Mouse (Mus musculus) midbrain, embryonic 13.5 days (tissue): ENCODE data around the gene Mfn2. TPM values are rescaled to one million over a fixed set of nuclear protein-coding genes. Genes with fewer than 3 reads are reported as not detected.

Source experiments
- ATAC-seq: fragments of 200-750 bp; cut with Nextera tagmentation; 2 replicates; pipeline ENCODE4 v1.8.0; 2017; ENCODE audit warnings: mild to moderate bottlenecking, moderate TSS enrichment, moderate library complexity
- H3K27ac ChIP-seq: fragments of 300-500 bp; sonication (generic); 2 replicates; pipeline ENCODE4 v1.5.1; 2015; ENCODE audit warnings: inconsistent platforms, mild to moderate bottlenecking, moderate library complexity
- H3K27me3 ChIP-seq: fragments of 300-500 bp; sonication (generic); 2 replicates; pipeline ENCODE4 v1.6.1; 2015; ENCODE audit warnings: mild to moderate bottlenecking, inconsistent platforms
- H3K36me3 ChIP-seq: fragments of 300-500 bp; sonication (generic); 2 replicates; pipeline ENCODE4 v1.6.1; 2015; ENCODE audit warnings: mild to moderate bottlenecking, inconsistent platforms
- H3K4me1 ChIP-seq: fragments of 300-500 bp; sonication (generic); replicated peaks from 2 replicates; pipeline ENCODE4 v1.6.1; 2015; ENCODE audit warnings: inconsistent platforms
- H3K4me2 ChIP-seq: fragments of 300-500 bp; sonication (generic); replicated peaks from 2 replicates; pipeline ENCODE4 v1.6.1; 2015; ENCODE audit warnings: moderate library complexity, mild to moderate bottlenecking, inconsistent platforms
- H3K4me3 ChIP-seq: fragments of 300-500 bp; sonication (generic); replicated peaks from 2 replicates; pipeline ENCODE4 v1.5.1; 2015; ENCODE audit warnings: mild to moderate bottlenecking, inconsistent platforms
- H3K9ac ChIP-seq: fragments of 300-500 bp; sonication (generic); replicated peaks from 2 replicates; pipeline ENCODE4 v1.6.1; 2015; ENCODE audit warnings: mild to moderate bottlenecking, inconsistent platforms
- H3K9me3 ChIP-seq: fragments of 300-500 bp; sonication (generic); 2 replicates; pipeline ENCODE4 v1.6.1; 2016; ENCODE audit warnings: mild to moderate bottlenecking, inconsistent platforms
- WGBS: fragments of 180-500 bp; shearing (Covaris S2); methylation state at CpG from one replicate; pipeline ENCODE4 v1.1.7; 2015; 5-methylcytosine and 5-hydroxymethylcytosine counted together
- polyA plus RNA-seq: library from polyadenylated mRNA; unstranded; fragments of >200 nt; fragmentation: Nextera tagmentation; extraction: Ambion mirVana; gene quantifications from 2 replicates; pipeline ENCODE4 v1.2.1, GENCODE M21; 2015

The Mfn2 gene
- polyA plus RNA-seq, 1 experiment from 2014 or later: 77.3 TPM

DNA sequence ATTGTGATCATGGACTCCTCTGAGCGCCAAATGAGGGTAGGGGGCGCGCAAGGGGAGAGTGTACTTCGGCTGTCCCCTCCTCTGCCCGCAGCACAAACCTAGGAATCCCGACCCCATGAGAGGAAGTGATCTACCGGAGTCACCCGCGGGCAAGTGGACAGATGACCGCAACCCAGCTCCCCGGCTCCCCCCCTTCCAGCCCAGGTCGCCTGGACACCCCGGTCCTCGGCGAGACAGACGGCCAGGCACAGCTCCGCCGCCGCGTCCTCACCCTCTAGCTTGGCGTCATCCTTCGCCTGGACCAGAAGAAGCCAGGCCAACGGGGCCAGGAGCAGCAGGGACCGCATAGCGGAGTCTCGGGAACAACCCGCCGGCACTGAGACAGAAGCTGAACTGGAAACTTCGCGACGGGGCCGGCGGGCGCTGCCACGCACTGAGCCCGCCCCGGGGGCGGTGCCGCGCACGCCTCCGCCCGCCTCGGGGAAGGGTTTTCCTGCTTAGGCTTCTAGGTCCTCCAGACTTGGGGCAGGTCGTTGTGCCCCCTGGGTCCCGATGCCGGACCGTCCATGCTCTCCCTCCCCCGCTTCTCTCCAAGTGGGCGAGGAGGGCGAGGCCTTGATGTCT is 31.9 kb upstream of the Mfn2 start, which contains the start of gene Plod1:
Plod1 (minus strand) TSS at position 437 of the 624 bp plus-strand sequence.
- peak within 1 kb of the TSS; percentile 69 for H3K9ac ChIP-seq
- peaks cover 11% of the 10 kb centered on the region for H3K27me3 ChIP-seq
- H3K4me3 ChIP-seq: peak within 1 kb of the TSS; percentile 57
- no peaks in the 10 kb centered on the region for H3K9me3 ChIP-seq
- H3K4me2 ChIP-seq: peak within 1 kb of the TSS; percentile 84
- H3K4me1 ChIP-seq: peaks cover 16% of the 10 kb centered on the region
- under 1% methylated on average over 50 of the region's 51 CpGs for WGBS
- no peaks in the 10 kb centered on the region for H3K36me3 ChIP-seq
- ATAC-seq: peak; percentile 49
- H3K27ac ChIP-seq: no peak within 1 kb of the TSS

DNA sequence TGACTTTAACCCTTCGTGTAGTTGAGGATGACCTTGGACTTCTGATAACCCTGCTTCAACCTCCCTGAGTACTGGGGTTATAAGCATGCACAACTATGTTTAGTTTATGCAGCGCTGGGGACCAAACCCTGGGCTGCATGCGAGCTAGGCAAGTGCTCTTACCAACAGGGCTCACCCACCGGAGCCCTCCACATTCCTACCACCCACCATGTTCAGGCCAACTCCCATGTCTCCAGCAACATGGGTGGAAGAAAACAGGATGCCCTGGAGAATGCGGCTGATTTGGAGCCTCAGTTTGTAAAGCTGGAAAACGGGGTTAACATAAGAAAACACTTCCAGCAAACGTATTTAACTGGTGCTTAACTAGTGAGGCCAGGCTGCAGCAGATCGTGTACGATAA is 31.4 kb upstream of the Mfn2 start:
- no peak for ATAC-seq
- H3K27me3 ChIP-seq: peaks cover 11% of the 10 kb centered on the region
- no peaks in the 10 kb centered on the region for H3K36me3 ChIP-seq
- H3K4me2 ChIP-seq: peak overlapping the region; percentile 84
- peak overlapping the region; percentile 69 for H3K9ac ChIP-seq
- no peaks in the 10 kb centered on the region for H3K9me3 ChIP-seq
- no peak overlapping the region for H3K27ac ChIP-seq
- 24% methylated on average over 9 of the region's 9 CpGs for WGBS
- H3K4me3 ChIP-seq: peak overlapping the region; percentile 57
- H3K4me1 ChIP-seq: peaks cover 14% of the 10 kb centered on the region

DNA sequence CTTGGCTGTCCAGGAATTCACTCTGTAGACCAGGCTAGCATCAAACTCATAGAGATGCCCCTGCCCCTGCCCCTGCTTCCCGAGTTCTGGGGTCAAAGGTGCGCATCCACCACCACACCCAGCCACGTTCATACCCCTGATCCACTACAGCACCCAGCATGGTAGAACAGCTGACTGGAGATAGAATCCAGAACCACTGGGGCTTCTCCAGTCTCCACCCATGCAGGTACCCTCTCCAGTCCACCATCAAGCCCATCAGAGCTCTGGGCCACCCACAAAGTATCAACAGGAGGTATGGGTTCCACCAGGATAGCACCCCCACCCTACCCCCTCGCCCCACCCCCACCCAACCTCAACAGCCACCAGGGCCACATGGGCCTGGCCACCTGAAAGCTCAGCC is 30.1 kb upstream of the Mfn2 start:
- no peak overlapping the region for H3K4me2 ChIP-seq
- peaks cover 10% of the 10 kb centered on the region for H3K4me1 ChIP-seq
- no peaks in the 10 kb centered on the region for H3K9me3 ChIP-seq
- H3K27ac ChIP-seq: no peak overlapping the region
- H3K36me3 ChIP-seq: no peaks in the 10 kb centered on the region
- H3K27me3 ChIP-seq: peaks cover 11% of the 10 kb centered on the region
- no peak overlapping the region for H3K9ac ChIP-seq
- no peak for ATAC-seq
- no peak overlapping the region for H3K4me3 ChIP-seq
- 76% methylated on average over 4 of the region's 4 CpGs for WGBS

DNA sequence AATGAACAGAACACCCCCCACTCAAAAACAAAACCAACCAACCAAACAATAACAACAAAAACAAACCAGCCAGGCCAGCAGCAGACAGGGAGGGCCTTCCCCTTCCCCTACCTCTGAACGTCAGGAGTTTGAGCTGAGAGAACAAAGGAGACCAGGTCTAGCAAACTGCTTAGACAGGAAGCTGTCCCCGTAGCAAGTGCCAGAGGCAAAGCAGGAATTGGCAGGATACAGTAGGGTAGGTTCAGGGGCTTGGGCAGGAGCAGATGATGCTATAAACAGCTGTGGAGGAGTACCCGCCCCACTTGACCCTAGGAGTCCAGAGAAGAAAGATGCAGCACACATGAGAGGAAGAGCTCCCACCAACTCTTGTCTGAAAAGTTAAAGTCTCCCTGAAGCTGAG is 29.6 kb upstream of the Mfn2 start:
- peaks cover 11% of the 10 kb centered on the region for H3K27me3 ChIP-seq
- H3K9me3 ChIP-seq: no peaks in the 10 kb centered on the region
- no peak overlapping the region for H3K4me3 ChIP-seq
- ATAC-seq: no peak
- H3K27ac ChIP-seq: no peak overlapping the region
- H3K4me2 ChIP-seq: no peak overlapping the region
- WGBS: 59% methylated on average over 3 of the region's 3 CpGs
- no peak overlapping the region for H3K9ac ChIP-seq
- no peaks in the 10 kb centered on the region for H3K36me3 ChIP-seq
- peaks cover 10% of the 10 kb centered on the region for H3K4me1 ChIP-seq

DNA sequence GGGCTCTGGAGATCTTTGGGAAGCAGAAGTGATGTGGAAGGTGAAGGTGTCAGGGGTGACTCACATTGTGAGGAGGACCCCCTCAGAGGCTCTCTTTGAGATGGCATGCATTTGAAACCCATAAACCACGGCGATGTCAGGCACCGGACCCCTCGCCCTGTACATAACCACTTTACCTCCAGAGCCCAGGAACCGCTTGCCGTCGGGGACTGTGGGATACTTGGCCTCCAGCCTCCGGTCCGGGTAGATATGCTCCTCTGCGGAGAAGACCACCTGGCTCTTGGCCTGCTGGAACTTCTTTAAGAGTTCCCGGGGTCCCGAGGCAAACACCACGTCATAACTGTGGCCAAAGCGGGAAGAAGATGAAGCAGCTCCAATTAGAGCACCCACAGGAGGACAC is 26.4 kb upstream of the Mfn2 start:
- WGBS: 94% methylated on average over 14 of the region's 14 CpGs
- ATAC-seq: no peak
- 0 out of 2 replicates have a peak, but pooled peaks cover 4% of the 10 kb centered on the region for H3K4me1 ChIP-seq

DNA sequence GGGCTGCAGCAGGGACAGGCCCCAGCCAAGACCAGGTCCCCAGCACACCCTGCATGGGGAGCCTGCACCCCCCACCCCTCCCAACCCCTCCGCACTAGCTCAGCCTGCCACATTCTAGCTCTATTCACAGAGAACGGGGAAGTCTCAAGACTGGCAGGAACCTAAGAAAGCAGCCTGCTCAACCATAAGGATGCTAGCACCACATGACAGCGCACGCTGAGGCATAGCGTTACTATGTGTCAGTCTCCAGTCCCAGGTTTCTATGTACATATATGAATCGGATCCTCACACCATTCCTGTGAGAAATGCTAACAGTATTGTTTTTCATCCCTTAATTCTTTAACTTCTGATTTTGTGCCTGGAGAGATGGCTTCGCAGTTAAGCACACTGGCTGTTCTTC is 24.0 kb upstream of the Mfn2 start:
- Histone ChIP-seq H3K27ac (no peak overlapping the region), H3K4me1 (0 out of 2 replicates have a peak, but pooled peaks cover 3% of the 10 kb centered on the region), H3K9ac (no peak overlapping the region), H3K27me3 (no peaks in the 10 kb centered on the region), H3K4me3 (no peak overlapping the region), H3K4me2 (no peak overlapping the region), H3K36me3 (0 out of 2 replicates have a peak, but pooled peaks cover 4% of the 10 kb centered on the region), H3K9me3 (no peaks in the 10 kb centered on the region)
- WGBS: 65% methylated on average over 7 of the region's 7 CpGs
- no peak for ATAC-seq

More for the DNA sequence above, 26.4 kb upstream of the Mfn2 start:
- no peak overlapping the region for H3K27ac ChIP-seq
- H3K36me3 ChIP-seq: no peaks in the 10 kb centered on the region
- H3K4me2 ChIP-seq: no peak overlapping the region
- H3K9ac ChIP-seq: no peak overlapping the region
- no peak overlapping the region for H3K4me3 ChIP-seq
- no peaks in the 10 kb centered on the region for H3K9me3 ChIP-seq
- H3K27me3 ChIP-seq: no peaks in the 10 kb centered on the region

DNA sequence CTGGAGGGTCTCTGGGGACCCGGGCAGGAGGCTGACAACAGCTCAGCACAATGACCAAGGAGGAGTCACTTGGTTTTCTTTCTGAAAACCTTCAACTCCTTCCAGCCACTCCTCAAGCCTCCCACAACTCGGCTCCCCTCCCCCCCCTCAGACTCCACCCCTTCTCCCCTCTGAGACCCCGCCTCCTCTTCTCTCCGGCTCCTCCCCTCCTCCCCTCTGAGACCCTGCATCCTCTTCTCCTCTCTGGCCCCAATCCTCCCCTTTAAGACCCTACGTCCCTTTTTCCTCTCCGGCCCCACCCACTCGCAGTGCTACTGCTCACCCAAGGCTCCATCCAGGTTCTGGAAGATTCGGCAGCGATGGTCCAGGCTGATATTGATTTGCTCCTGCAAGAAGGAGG is 23.6 kb upstream of the Mfn2 start:
- Histone ChIP-seq H3K4me2 (no peak overlapping the region), H3K27me3 (no peaks in the 10 kb centered on the region), H3K4me3 (no peak overlapping the region), H3K36me3 (0 out of 2 replicates have a peak, but pooled peaks cover 4% of the 10 kb centered on the region), H3K4me1 (0 out of 2 replicates have a peak, but pooled peaks cover 3% of the 10 kb centered on the region), H3K27ac (no peak overlapping the region), H3K9ac (no peak overlapping the region), H3K9me3 (no peaks in the 10 kb centered on the region)
- ATAC-seq: no peak
- WGBS: 8% methylated on average over 9 of the region's 9 CpGs

DNA sequence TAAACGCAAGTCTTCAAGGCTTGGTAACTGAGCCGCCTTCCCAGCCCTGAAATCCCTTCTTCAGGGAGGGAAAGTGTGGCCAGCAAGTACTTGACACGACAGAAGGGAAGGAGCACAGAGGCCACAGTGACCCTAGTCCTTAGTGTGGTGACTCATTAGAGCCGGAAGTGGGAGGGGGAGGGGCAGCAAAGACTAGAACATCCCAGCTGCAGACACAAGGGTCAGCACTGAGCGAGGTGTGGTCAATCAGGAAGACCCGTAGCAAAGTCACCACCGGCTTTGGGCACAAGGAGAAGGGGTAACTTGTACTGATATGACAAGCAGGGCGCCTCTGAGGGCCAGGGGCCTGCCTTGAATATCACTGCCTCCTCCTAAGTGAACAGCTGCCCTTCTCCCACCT is 23.2 kb upstream of the Mfn2 start:
- WGBS: 49% methylated on average over 8 of the region's 8 CpGs
- Histone ChIP-seq H3K4me3 (no peak overlapping the region), H3K27me3 (no peaks in the 10 kb centered on the region), H3K27ac (no peak overlapping the region), H3K9me3 (no peaks in the 10 kb centered on the region), H3K36me3 (0 out of 2 replicates have a peak, but pooled peaks cover 4% of the 10 kb centered on the region), H3K9ac (no peak overlapping the region), H3K4me1 (0 out of 2 replicates have a peak, but pooled peaks cover 3% of the 10 kb centered on the region), H3K4me2 (no peak overlapping the region)
- no peak for ATAC-seq

DNA sequence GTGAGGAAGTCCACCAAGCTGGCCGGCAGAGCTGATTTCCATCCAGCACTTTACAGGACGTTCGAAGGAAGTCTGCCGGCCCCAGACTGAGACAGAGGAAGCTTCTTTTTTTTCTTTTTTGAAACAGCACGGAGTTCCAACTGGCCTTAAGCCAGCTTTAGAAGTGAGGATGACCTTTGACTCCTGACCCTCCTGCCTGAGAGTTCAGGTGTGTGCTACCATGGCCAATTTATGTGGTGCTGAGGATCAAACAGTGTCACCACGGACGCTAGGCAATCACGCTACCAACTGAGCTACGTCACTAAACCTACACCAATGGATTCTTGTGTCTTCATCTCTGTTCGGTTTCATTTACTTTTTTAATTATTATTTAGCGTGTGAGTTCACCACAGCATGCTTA is 17.8 kb upstream of the Mfn2 start:
- Histone ChIP-seq H3K9ac (no peak overlapping the region), H3K4me1 (peaks cover 8% of the 10 kb centered on the region), H3K27ac (no peak overlapping the region), H3K36me3 (0 out of 2 replicates have a peak, but pooled peaks cover 4% of the 10 kb centered on the region), H3K4me3 (no peak overlapping the region), H3K9me3 (no peaks in the 10 kb centered on the region), H3K4me2 (no peak overlapping the region), H3K27me3 (no peaks in the 10 kb centered on the region)
- 85% methylated on average over 11 of the region's 11 CpGs for WGBS
- no peak for ATAC-seq

DNA sequence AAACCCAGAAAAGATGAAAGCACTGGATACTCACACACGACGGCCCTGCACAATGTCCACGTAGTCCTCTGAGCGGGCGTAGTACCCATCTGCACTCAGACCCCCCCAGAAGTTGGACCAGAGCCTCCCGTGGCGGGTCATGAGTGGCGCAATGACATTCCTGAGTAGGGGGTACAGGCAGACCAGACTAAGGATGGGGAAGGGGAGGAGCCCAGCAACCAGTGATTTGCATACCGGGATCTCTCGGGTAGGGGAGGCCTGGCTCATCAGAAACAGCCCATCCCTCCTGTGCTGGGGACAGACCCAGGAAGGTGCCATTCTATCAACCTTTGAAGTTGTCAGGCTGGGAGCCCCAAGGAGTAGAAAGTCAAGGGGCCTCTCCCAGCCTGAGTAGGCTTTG is 16.5 kb upstream of the Mfn2 start:
- Histone ChIP-seq H3K9me3 (no peaks in the 10 kb centered on the region), H3K27me3 (no peaks in the 10 kb centered on the region), H3K4me2 (no peak overlapping the region; the same call in 1 of the 2 replicates), H3K27ac (no peak overlapping the region), H3K4me3 (no peak overlapping the region), H3K4me1 (peaks cover 8% of the 10 kb centered on the region), H3K9ac (no peak overlapping the region), H3K36me3 (0 out of 2 replicates have a peak, but pooled peaks cover 4% of the 10 kb centered on the region)
- 26% methylated on average over 10 of the region's 10 CpGs for WGBS
- ATAC-seq: peak; percentile 41; the same call in 1 of the 2 replicates

DNA sequence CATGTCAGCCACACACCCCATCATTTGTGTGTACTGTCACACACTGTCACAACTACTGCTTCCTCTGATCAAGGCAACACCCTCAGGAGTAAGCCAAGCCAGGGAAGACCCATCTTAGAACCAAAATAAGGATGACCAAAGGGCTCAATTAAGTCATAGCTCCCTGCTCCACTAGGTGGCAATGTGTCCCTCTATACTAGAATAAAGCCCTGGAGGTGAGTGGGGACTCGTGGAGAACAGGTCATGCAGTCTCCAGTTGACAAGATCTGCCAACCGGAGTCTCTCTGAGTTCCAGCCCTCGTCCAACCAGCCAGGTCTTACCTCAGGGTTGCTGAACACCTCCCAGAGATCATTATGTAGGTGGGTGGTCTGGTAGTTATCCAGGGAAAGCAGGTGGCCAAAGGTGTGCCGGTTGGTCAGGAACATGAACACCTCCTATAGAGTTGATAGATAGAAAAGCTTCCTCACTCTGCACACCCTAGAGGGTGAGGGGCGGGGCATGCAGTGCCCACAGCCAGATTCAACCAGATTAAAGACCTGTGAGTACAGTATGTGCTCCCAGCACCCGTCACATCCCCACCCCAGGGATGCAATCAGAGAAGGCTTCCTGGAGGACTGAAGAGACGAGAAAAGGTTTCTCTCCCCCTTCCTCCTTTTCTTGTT is 14.1 kb upstream of the Mfn2 start:
- Histone ChIP-seq H3K36me3 (0 out of 2 replicates have a peak, but pooled peaks cover under 1% of the 10 kb centered on the region), H3K27ac (no peak overlapping the region), H3K4me2 (no peak overlapping the region), H3K4me3 (no peak overlapping the region), H3K4me1 (peaks cover 8% of the 10 kb centered on the region), H3K9me3 (no peaks in the 10 kb centered on the region), H3K9ac (no peak overlapping the region), H3K27me3 (no peaks in the 10 kb centered on the region)
- ATAC-seq: peak; percentile 22; the same call in 1 of the 2 replicates
- WGBS: 60% methylated on average over 7 of the region's 7 CpGs

DNA sequence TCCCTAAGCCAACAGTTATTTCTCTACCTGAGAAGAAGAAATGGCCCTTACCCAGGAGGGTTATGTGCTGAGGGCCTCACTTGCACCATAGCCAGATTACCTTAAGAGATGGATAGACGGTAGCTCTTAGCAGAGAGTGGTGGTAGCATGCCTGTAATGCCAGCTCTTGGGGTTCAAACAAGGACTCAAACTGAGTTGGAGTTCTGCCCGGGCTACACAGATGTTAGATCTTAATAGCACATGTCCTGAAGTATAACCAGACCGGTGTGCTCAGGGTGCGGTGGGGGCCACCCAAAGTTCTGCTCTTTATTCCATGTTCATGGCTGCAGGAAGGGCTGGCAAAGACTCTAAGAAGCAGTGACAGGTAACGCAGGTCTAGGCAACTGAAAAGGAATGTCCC is 5.0 kb upstream of the Mfn2 start:
- Histone ChIP-seq H3K9ac (no peak overlapping the region), H3K4me3 (no peak overlapping the region), H3K9me3 (no peaks in the 10 kb centered on the region), H3K27me3 (no peaks in the 10 kb centered on the region), H3K27ac (no peak overlapping the region), H3K4me2 (no peak overlapping the region), H3K36me3 (0 out of 2 replicates have a peak, but pooled peaks cover 2% of the 10 kb centered on the region), H3K4me1 (peaks cover 4% of the 10 kb centered on the region)
- ATAC-seq: no peak
- 91% methylated on average over 5 of the region's 5 CpGs for WGBS
